Comparison of ENCODE assay signal across 17 mouse cellular contexts in genomic region chr9:43438476-43438875, GRCm38 (mm10).
DNase-seq lines count a peak whose midpoint lies in the region; ATAC-seq and TF ChIP-seq lines count a peak whose summit lies in the region.
"Had no signal": no experiment of that assay in that cellular context is flagged by ENCODE, and none has a peak within 500 bp of the region (broad histone marks: within the 10 kb centered on the region; RNA-seq: fewer than 3 reads in every experiment).

No protein-coding gene starts in this region.

- H3K27ac ChIP-seq in midbrain, postnatal 0 days (ENCODE audit: low read depth, low read length): no peak overlapping the region
- no peak overlapping the region for H3K27ac ChIP-seq in midbrain, embryonic 15.5 days
- H3K27ac ChIP-seq in thymus, adult 2 months (ENCODE audit: control insufficient read depth, insufficient read depth, low read length): no peak overlapping the region
- H3K27ac ChIP-seq: embryonic facial prominence, embryonic 12.5 days; forebrain, embryonic 15.5 days; heart, embryonic 10.5 days; hindbrain, embryonic 12.5 days had no signal

- H3K4me3 ChIP-seq in midbrain, postnatal 0 days (ENCODE audit: low read depth, low read length): no peak overlapping the region
- no peak overlapping the region for H3K4me3 ChIP-seq in midbrain, embryonic 15.5 days
- H3K4me3 ChIP-seq in thymus, adult 2 months (ENCODE audit: control insufficient read depth, insufficient read depth, low read length): no peak overlapping the region
- H3K4me3 ChIP-seq: embryonic facial prominence, embryonic 12.5 days; forebrain, embryonic 15.5 days; heart, embryonic 10.5 days; hindbrain, embryonic 12.5 days had no signal

- ATAC-seq in midbrain, postnatal 0 days (ENCODE audit: low FRiP score): no peak
- no peak for ATAC-seq in midbrain, embryonic 15.5 days (replicated peaks)
- ATAC-seq: forebrain, embryonic 15.5 days had no signal

- H3K4me1 ChIP-seq in midbrain, postnatal 0 days (ENCODE audit: insufficient read depth, low read length): no peaks in the 10 kb centered on the region
- H3K4me1 ChIP-seq in midbrain, embryonic 15.5 days: 0 out of 2 replicates have a peak, but pooled peaks cover 1% of the 10 kb centered on the region
- H3K4me1 ChIP-seq in thymus, adult 2 months (replicated peaks; ENCODE audit: control insufficient read depth, insufficient read depth, low read length): no peaks in the 10 kb centered on the region; the same call in 1 of the 2 replicates
- H3K4me1 ChIP-seq: embryonic facial prominence, embryonic 12.5 days; heart, embryonic 10.5 days had no signal

- H3K36me3 ChIP-seq in midbrain, postnatal 0 days (ENCODE audit: insufficient read depth, low read length): no peaks in the 10 kb centered on the region
- no peaks in the 10 kb centered on the region for H3K36me3 ChIP-seq in midbrain, embryonic 15.5 days (replicated peaks)
- H3K36me3 ChIP-seq in thymus, adult 2 months (ENCODE audit: control insufficient read depth, insufficient read depth, low read length): no peaks in the 10 kb centered on the region
- H3K36me3 ChIP-seq: embryonic facial prominence, embryonic 12.5 days; forebrain, embryonic 15.5 days; heart, embryonic 10.5 days; hindbrain, embryonic 12.5 days had no signal

- 74% methylated on average over 11 of the region's 11 CpGs for WGBS in midbrain, postnatal 0 days
- 85% methylated on average over 11 of the region's 11 CpGs for WGBS in midbrain, embryonic 15.5 days
- WGBS in thymus, adult 2 months: 85% methylated on average over 11 of the region's 11 CpGs

- H3K9ac ChIP-seq in midbrain, postnatal 0 days (replicated peaks; ENCODE audit: low read length, poor library complexity, severe bottlenecking): no peak overlapping the region
- no peak overlapping the region for H3K9ac ChIP-seq in midbrain, embryonic 15.5 days
- H3K9ac ChIP-seq: embryonic facial prominence, embryonic 12.5 days; forebrain, embryonic 15.5 days; hindbrain, embryonic 12.5 days had no signal

- H3K27me3 ChIP-seq in midbrain, postnatal 0 days (ENCODE audit: insufficient read depth, low read length): no peaks in the 10 kb centered on the region
- no peaks in the 10 kb centered on the region for H3K27me3 ChIP-seq in midbrain, embryonic 15.5 days (replicated peaks)
- no peaks in the 10 kb centered on the region for H3K27me3 ChIP-seq in thymus, adult 2 months (ENCODE audit: control insufficient read depth, insufficient read depth, low read length)
- H3K27me3 ChIP-seq: embryonic facial prominence, embryonic 12.5 days; forebrain, embryonic 15.5 days; hindbrain, embryonic 12.5 days had no signal

- H3K9me3 ChIP-seq in midbrain, postnatal 0 days (ENCODE audit: low read length): no peaks in the 10 kb centered on the region
- no peaks in the 10 kb centered on the region for H3K9me3 ChIP-seq in midbrain, embryonic 15.5 days
- H3K9me3 ChIP-seq: embryonic facial prominence, embryonic 12.5 days; forebrain, embryonic 15.5 days; heart, embryonic 10.5 days; hindbrain, embryonic 12.5 days had no signal

- DNase-seq in cerebellum, postnatal 14 days: peak; percentile 26 to 31
- no peak for DNase-seq in cerebellum, postnatal 25 days
- peak; percentile 21 for DNase-seq in layer of hippocampus, adult 9-11 months
- no peak for DNase-seq in layer of hippocampus, postnatal 36 days
- DNase-seq in midbrain, postnatal 0 days (ENCODE audit: low spot score): peak; percentile 63
- DNase-seq in thymus, adult 2 months: no peak
- DNase-seq: adrenal gland, postnatal 10 days; cerebellum, adult 18-20 months; cerebellum, adult 9-11 months; heart, adult 18-20 months; heart, postnatal 10 days; heart, postnatal 4 days had no signal

- H3K4me2 ChIP-seq in midbrain, postnatal 0 days (ENCODE audit: low read depth, low read length, poor library complexity, severe bottlenecking): no peak overlapping the region
- H3K4me2 ChIP-seq in midbrain, embryonic 15.5 days: no peak overlapping the region
- H3K4me2 ChIP-seq: embryonic facial prominence, embryonic 12.5 days; forebrain, embryonic 15.5 days; hindbrain, embryonic 12.5 days had no signal

- no peak for TF ChIP-seq POLR2A in thymus, adult 2 months (IDR thresholded peaks at IDR 0.05; ENCODE audit: control insufficient read depth, extremely low read depth, insufficient read depth, low read length, poor library complexity)

- no peak for TF ChIP-seq CTCF in midbrain, postnatal 0 days (IDR thresholded peaks at IDR 0.05)
- TF ChIP-seq CTCF in thymus, adult 2 months (IDR thresholded peaks at IDR 0.05; ENCODE audit: borderline replicate concordance, control insufficient read depth, extremely low read depth, insufficient read depth, low read length, poor library complexity): no peak

Comparison
In these comparisons a context has a peak if more than half of its experiments do, and no peak if none do; other contexts are left out.
1. DNase-seq: peak in cerebellum, postnatal 14 days (2 of 2), layer of hippocampus, adult 9-11 months (single experiment) and midbrain, postnatal 0 days (single experiment); none in cerebellum, postnatal 25 days (0 of 2), layer of hippocampus, postnatal 36 days (0 of 2) and thymus, adult 2 months (single experiment).